7 mouse cellular contexts compared by ENCODE assay signal in the genomic region with DNA sequence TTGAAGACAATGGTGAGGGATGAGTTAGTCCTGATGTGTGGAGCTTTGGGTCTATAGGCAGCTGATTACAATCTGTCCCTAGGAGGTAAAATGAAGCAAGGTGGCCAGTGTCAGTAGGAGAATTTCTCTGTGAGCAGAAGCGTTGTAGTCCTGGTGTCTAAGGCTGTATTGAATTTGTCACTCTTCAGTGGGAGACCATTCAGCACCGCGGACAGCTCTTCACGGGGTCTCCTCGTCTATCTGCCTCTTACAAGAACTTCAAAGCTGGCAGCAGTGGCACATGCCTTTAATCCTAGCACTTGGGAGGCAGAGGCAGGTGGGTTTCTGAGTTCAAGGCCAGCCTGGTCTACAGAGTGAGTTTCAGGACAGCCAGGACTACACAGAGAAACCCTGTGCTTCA.
DNase-seq lines count a peak whose midpoint lies in the region; ATAC-seq and TF ChIP-seq lines count a peak whose summit lies in the region.
"Not testable (repeated sequence)": the region's sequence is repeated elsewhere in the genome, so short reads cannot be mapped to it uniquely, and the experiment has no call there.

No protein-coding gene starts in this region.

- H3K4me1 ChIP-seq in embryonic facial prominence, embryonic 10.5 days, result peaks cover 11% of the 10 kb centered on the region
- H3K4me1 ChIP-seq in lung, postnatal 0 days (ENCODE audit: insufficient read depth, low read depth, low read length), result not testable (repeated sequence)

- not testable (repeated sequence) for H3K27ac ChIP-seq in embryonic facial prominence, embryonic 10.5 days (replicated peaks); lung, postnatal 0 days (ENCODE audit: low read length)

- H3K4me3 ChIP-seq in embryonic facial prominence, embryonic 10.5 days; lung, postnatal 0 days (ENCODE audit: low read depth, low read length): not testable (repeated sequence)

- peak; percentile 3 for DNase-seq in MEL-GATA-1-ER (ENCODE audit: extremely low read depth, low read depth)
- peak; percentile 16 to 29 for DNase-seq in adrenal gland, postnatal 4 days (ENCODE audit: low spot score in 2 of 2)
- DNase-seq in embryonic facial prominence, embryonic 10.5 days (ENCODE audit: low spot score), result peak; percentile 83
- peak; percentile 28 to 50 for DNase-seq in heart, postnatal 10 days
- peak; percentile 49 for DNase-seq in kidney, postnatal 14 days
- DNase-seq in lung, postnatal 0 days (ENCODE audit: low spot score), result peak; percentile 49
- peak; percentile 21 for DNase-seq in ovary, postnatal 14 days (ENCODE audit: low spot score)

- not testable (repeated sequence) for H3K27me3 ChIP-seq in embryonic facial prominence, embryonic 10.5 days (replicated peaks; ENCODE audit: low read depth, poor library complexity, severe bottlenecking); lung, postnatal 0 days (replicated peaks; ENCODE audit: insufficient read depth, low read length)

- ATAC-seq in lung, postnatal 0 days, result not testable (repeated sequence)

- H3K36me3 ChIP-seq in embryonic facial prominence, embryonic 10.5 days (replicated peaks); lung, postnatal 0 days (ENCODE audit: insufficient read depth, low read length): not testable (repeated sequence)

- not testable (repeated sequence) for H3K4me2 ChIP-seq in lung, postnatal 0 days (replicated peaks; ENCODE audit: low read depth, low read length)

- TF ChIP-seq CTCF in lung, postnatal 0 days (IDR thresholded peaks at IDR 0.05), result not testable (repeated sequence)

- intact Hi-C loops in heart, postnatal 10 days (cut with DNase I), result loop anchor here (5.0 kb wide), 1 partner anchor 167 kb away; no protein-coding TSS in a partner anchor

- WGBS in embryonic facial prominence, embryonic 10.5 days, result 17% methylated on average over 5 of the region's 5 CpGs
- 6% methylated on average over 5 of the region's 5 CpGs for WGBS in lung, postnatal 0 days

- not testable (repeated sequence) for TF ChIP-seq EP300 in lung, postnatal 0 days (IDR thresholded peaks at IDR 0.05)

- not testable (repeated sequence) for H3K9me3 ChIP-seq in embryonic facial prominence, embryonic 10.5 days; lung, postnatal 0 days (ENCODE audit: low read length)

- not testable (repeated sequence) for H3K9ac ChIP-seq in lung, postnatal 0 days (replicated peaks; ENCODE audit: low read depth)

Comparison
In these comparisons a context has a peak if more than half of its experiments do, and no peak if none do; other contexts are left out.
1. DNase-seq: peak in every context shown above with its lines; median percentile 83 in embryonic facial prominence, embryonic 10.5 days; 49 in kidney, postnatal 14 days; 49 in lung, postnatal 0 days; 39 in heart, postnatal 10 days; 22 in adrenal gland, postnatal 4 days; 21 in ovary, postnatal 14 days; 3 in MEL-GATA-1-ER.